15 mouse cellular contexts compared by ENCODE assay signal in genomic region chr9:13583952-13584351, GRCm38 (mm10).
A peak's percentile ranks its signal among the peaks of the same experiment; 100 is the strongest.
DNase-seq lines count a peak whose midpoint lies in the region; ATAC-seq and TF ChIP-seq lines count a peak whose summit lies in the region.
"Had no signal": no experiment of that assay in that cellular context is flagged by ENCODE, and none has a peak within 500 bp of the region (broad histone marks: within the 10 kb centered on the region; RNA-seq: fewer than 3 reads in every experiment).

No protein-coding gene starts in this region.

- no peaks in the 10 kb centered on the region for H3K27me3 ChIP-seq in forebrain, postnatal 0 days (ENCODE audit: insufficient read depth, low read length)
- H3K27me3 ChIP-seq in forebrain, embryonic 13.5 days, result no peaks in the 10 kb centered on the region
- no peaks in the 10 kb centered on the region for H3K27me3 ChIP-seq in hindbrain, postnatal 0 days (ENCODE audit: insufficient read depth, low read length)
- no peaks in the 10 kb centered on the region for H3K27me3 ChIP-seq in hindbrain, embryonic 13.5 days
- no peaks in the 10 kb centered on the region for H3K27me3 ChIP-seq in midbrain, embryonic 15.5 days (replicated peaks)
- no peaks in the 10 kb centered on the region for H3K27me3 ChIP-seq in midbrain, embryonic 14.5 days (ENCODE audit: control insufficient read depth, insufficient read depth, low read length)
- H3K27me3 ChIP-seq in limb, embryonic 13.5 days, result no peaks in the 10 kb centered on the region
- H3K27me3 ChIP-seq: heart, embryonic 12.5 days; liver, embryonic 12.5 days; neural tube, embryonic 13.5 days had no signal

- H3K9me3 ChIP-seq in forebrain, postnatal 0 days (ENCODE audit: low read length), result no peaks in the 10 kb centered on the region
- no peaks in the 10 kb centered on the region for H3K9me3 ChIP-seq in forebrain, embryonic 13.5 days (replicated peaks)
- H3K9me3 ChIP-seq in hindbrain, postnatal 0 days (ENCODE audit: low read length), result no peaks in the 10 kb centered on the region
- no peaks in the 10 kb centered on the region for H3K9me3 ChIP-seq in hindbrain, embryonic 13.5 days
- H3K9me3 ChIP-seq in midbrain, embryonic 15.5 days, result no peaks in the 10 kb centered on the region
- H3K9me3 ChIP-seq in midbrain, embryonic 14.5 days (ENCODE audit: control insufficient read depth, low read length), result no peaks in the 10 kb centered on the region
- H3K9me3 ChIP-seq in limb, embryonic 13.5 days, result no peaks in the 10 kb centered on the region
- H3K9me3 ChIP-seq: forebrain, embryonic 12.5 days; heart, embryonic 12.5 days; liver, embryonic 12.5 days; neural tube, embryonic 13.5 days had no signal

- no peak for ATAC-seq in forebrain, postnatal 0 days
- ATAC-seq in forebrain, embryonic 13.5 days, result no peak
- no peak for ATAC-seq in hindbrain, postnatal 0 days
- ATAC-seq in hindbrain, embryonic 13.5 days (ENCODE audit: low FRiP score), result no peak
- no peak for ATAC-seq in midbrain, embryonic 15.5 days (replicated peaks)
- no peak for ATAC-seq in midbrain, embryonic 14.5 days (ENCODE audit: low FRiP score, low TSS enrichment)
- ATAC-seq in limb, embryonic 13.5 days (ENCODE audit: low FRiP score, low read depth), result no peak
- ATAC-seq: liver, embryonic 12.5 days had no signal

- no peak overlapping the region for H3K4me2 ChIP-seq in forebrain, postnatal 0 days (ENCODE audit: low read depth)
- no peak overlapping the region for H3K4me2 ChIP-seq in forebrain, embryonic 13.5 days
- H3K4me2 ChIP-seq in hindbrain, postnatal 0 days (ENCODE audit: low read depth, low read length), result no peak overlapping the region
- H3K4me2 ChIP-seq in hindbrain, embryonic 13.5 days, result no peak overlapping the region
- no peak overlapping the region for H3K4me2 ChIP-seq in midbrain, embryonic 15.5 days
- no peak overlapping the region for H3K4me2 ChIP-seq in midbrain, embryonic 14.5 days (ENCODE audit: low read length)
- H3K4me2 ChIP-seq in limb, embryonic 13.5 days (replicated peaks), result 0 out of 2 replicates have a peak overlapping the region, but pooled peaks have one; percentile 3
- H3K4me2 ChIP-seq: forebrain, embryonic 12.5 days; heart, embryonic 12.5 days; liver, embryonic 12.5 days; neural tube, embryonic 13.5 days had no signal

- 26% methylated on average over 5 of the region's 5 CpGs for WGBS in forebrain, postnatal 0 days
- 39% methylated on average over 5 of the region's 5 CpGs for WGBS in forebrain, embryonic 13.5 days
- WGBS in hindbrain, postnatal 0 days, result 38% methylated on average over 5 of the region's 5 CpGs
- 54% methylated on average over 5 of the region's 5 CpGs for WGBS in hindbrain, embryonic 13.5 days
- WGBS in midbrain, embryonic 15.5 days, result 48% methylated on average over 5 of the region's 5 CpGs
- 49% methylated on average over 5 of the region's 5 CpGs for WGBS in midbrain, embryonic 14.5 days
- WGBS in limb, embryonic 13.5 days, result 34% methylated on average over 5 of the region's 5 CpGs

- no peak for DNase-seq in forebrain, postnatal 0 days
- DNase-seq in hindbrain, postnatal 0 days (ENCODE audit: low spot score), result no peak
- no peak for DNase-seq in midbrain, embryonic 14.5 days
- no peak for DNase-seq in thymus, postnatal 4 days
- DNase-seq: cerebellum, adult 11-12 months; gastrocnemius, postnatal 14 days had no signal

- H3K9ac ChIP-seq in forebrain, postnatal 0 days, result no peak overlapping the region
- H3K9ac ChIP-seq in forebrain, embryonic 13.5 days, result no peak overlapping the region
- H3K9ac ChIP-seq in hindbrain, postnatal 0 days (replicated peaks; ENCODE audit: low read length), result no peak overlapping the region
- no peak overlapping the region for H3K9ac ChIP-seq in hindbrain, embryonic 13.5 days
- H3K9ac ChIP-seq in midbrain, embryonic 15.5 days, result no peak overlapping the region
- H3K9ac ChIP-seq in midbrain, embryonic 14.5 days (replicated peaks; ENCODE audit: low read length), result no peak overlapping the region
- H3K9ac ChIP-seq in limb, embryonic 13.5 days, result no peak overlapping the region
- H3K9ac ChIP-seq: forebrain, embryonic 12.5 days; heart, embryonic 12.5 days; liver, embryonic 12.5 days; neural tube, embryonic 13.5 days had no signal

- no peaks in the 10 kb centered on the region for H3K36me3 ChIP-seq in forebrain, postnatal 0 days (ENCODE audit: insufficient read depth)
- H3K36me3 ChIP-seq in forebrain, embryonic 13.5 days (ENCODE audit: poor library complexity, severe bottlenecking), result no peaks in the 10 kb centered on the region
- H3K36me3 ChIP-seq in hindbrain, postnatal 0 days (ENCODE audit: insufficient read depth, low read length), result no peaks in the 10 kb centered on the region
- H3K36me3 ChIP-seq in hindbrain, embryonic 13.5 days, result no peaks in the 10 kb centered on the region
- H3K36me3 ChIP-seq in midbrain, embryonic 15.5 days (replicated peaks), result no peaks in the 10 kb centered on the region
- H3K36me3 ChIP-seq in midbrain, embryonic 14.5 days (ENCODE audit: control insufficient read depth, insufficient read depth, low read length), result no peaks in the 10 kb centered on the region
- H3K36me3 ChIP-seq in limb, embryonic 13.5 days, result no peaks in the 10 kb centered on the region
- H3K36me3 ChIP-seq: forebrain, embryonic 12.5 days; heart, embryonic 12.5 days; liver, embryonic 12.5 days; neural tube, embryonic 13.5 days had no signal

- TF ChIP-seq CTCF in forebrain, postnatal 0 days (IDR thresholded peaks at IDR 0.05; ENCODE audit: low read depth), result no peak
- TF ChIP-seq CTCF in hindbrain, postnatal 0 days (IDR thresholded peaks at IDR 0.05; ENCODE audit: low read depth), result no peak

- peaks cover 19% of the 10 kb centered on the region for H3K4me1 ChIP-seq in forebrain, postnatal 0 days (ENCODE audit: insufficient read depth)
- H3K4me1 ChIP-seq in forebrain, embryonic 13.5 days, result peaks cover 33% of the 10 kb centered on the region
- peaks cover 5% of the 10 kb centered on the region; the same call in 1 of the 2 replicates for H3K4me1 ChIP-seq in hindbrain, postnatal 0 days (ENCODE audit: insufficient read depth, low read length)
- H3K4me1 ChIP-seq in hindbrain, embryonic 13.5 days (replicated peaks), result peaks cover 29% of the 10 kb centered on the region
- H3K4me1 ChIP-seq in midbrain, embryonic 15.5 days, result peaks cover 26% of the 10 kb centered on the region
- H3K4me1 ChIP-seq in midbrain, embryonic 14.5 days (ENCODE audit: control insufficient read depth, insufficient read depth, low read length), result 0 out of 2 replicates have a peak, but pooled peaks cover 11% of the 10 kb centered on the region
- peaks cover 51% of the 10 kb centered on the region for H3K4me1 ChIP-seq in limb, embryonic 13.5 days

- H3K27ac ChIP-seq in forebrain, postnatal 0 days (ENCODE audit: low read depth, low read length), result 0 out of 2 replicates have a peak overlapping the region, but pooled peaks have one; percentile 21
- no peak overlapping the region; the same call in 1 of the 2 replicates for H3K27ac ChIP-seq in forebrain, embryonic 13.5 days
- peak overlapping the region; percentile 48; the same call in 1 of the 2 replicates for H3K27ac ChIP-seq in hindbrain, postnatal 0 days
- H3K27ac ChIP-seq in hindbrain, embryonic 13.5 days, result no peak overlapping the region
- 0 out of 2 replicates have a peak overlapping the region, but pooled peaks have one; percentile 17 for H3K27ac ChIP-seq in midbrain, embryonic 15.5 days
- no peak overlapping the region for H3K27ac ChIP-seq in midbrain, embryonic 14.5 days (replicated peaks; ENCODE audit: low read depth, low read length)
- H3K27ac ChIP-seq in limb, embryonic 13.5 days, result no peak overlapping the region
- H3K27ac ChIP-seq: forebrain, embryonic 12.5 days; liver, embryonic 12.5 days; macrophage had no signal

- no peak overlapping the region for H3K4me3 ChIP-seq in forebrain, postnatal 0 days (ENCODE audit: low read depth, low read length)
- no peak overlapping the region for H3K4me3 ChIP-seq in forebrain, embryonic 13.5 days
- H3K4me3 ChIP-seq in hindbrain, postnatal 0 days (ENCODE audit: low read length), result no peak overlapping the region
- no peak overlapping the region for H3K4me3 ChIP-seq in hindbrain, embryonic 13.5 days
- no peak overlapping the region for H3K4me3 ChIP-seq in midbrain, embryonic 15.5 days
- H3K4me3 ChIP-seq in midbrain, embryonic 14.5 days (replicated peaks; ENCODE audit: low read depth, low read length), result no peak overlapping the region
- H3K4me3 ChIP-seq in limb, embryonic 13.5 days, result no peak overlapping the region
- H3K4me3 ChIP-seq: forebrain, embryonic 12.5 days; heart, embryonic 12.5 days; liver, embryonic 12.5 days; neural tube, embryonic 13.5 days had no signal

Comparison
In these comparisons a context has a peak if more than half of its experiments do, and no peak if none do; other contexts are left out.
1. H3K27ac ChIP-seq: peak in forebrain, postnatal 0 days (single experiment), hindbrain, postnatal 0 days (single experiment) and midbrain, embryonic 15.5 days (single experiment); none in forebrain, embryonic 13.5 days (single experiment), hindbrain, embryonic 13.5 days (single experiment), midbrain, embryonic 14.5 days (single experiment) and limb, embryonic 13.5 days (single experiment).